Mouse (Mus musculus) left cerebral cortex, postnatal 25 days (tissue): ENCODE measurements around the gene Cfb. TPM values are rescaled to one million over a fixed set of nuclear protein-coding genes. Genes with fewer than 3 reads are reported as not detected.
A peak's percentile ranks its signal among the peaks of the same experiment; 100 is the strongest.

Source experiments
- DNase-seq, 2 experiments: peaks; one replicate each; pipeline ENCODE4 v3.0.0; 2022; ENCODE audit warnings: low spot score in 2 of 2, mixed read lengths in 1 of 2
- intact Hi-C: fragments of 180-260 bp; cut with DNase I; formaldehyde crosslinking; loops from one replicate; pipeline ENCODE4 v1.15.1; 2025
- total RNA-seq, 2 experiments: library from RNA; stranded (reverse); gene quantifications; 2 replicates each; pipeline ENCODE4 v1.2.3; 2021

Gene Cfb
- total RNA-seq, 2 experiments from 2014 or later = 0.30 TPM; not detected in 1

- DNase-seq = no peak
- intact Hi-C loops = loop anchor here (5.0 kb wide), 1 partner anchor 38 kb away; the partner anchor contains the start of genes Nelfe and Skiv2l
Observed at GRCm38 (mm10) chr17:34890074-34890743, 27.9 kb upstream of the Cfb start.

DNA sequence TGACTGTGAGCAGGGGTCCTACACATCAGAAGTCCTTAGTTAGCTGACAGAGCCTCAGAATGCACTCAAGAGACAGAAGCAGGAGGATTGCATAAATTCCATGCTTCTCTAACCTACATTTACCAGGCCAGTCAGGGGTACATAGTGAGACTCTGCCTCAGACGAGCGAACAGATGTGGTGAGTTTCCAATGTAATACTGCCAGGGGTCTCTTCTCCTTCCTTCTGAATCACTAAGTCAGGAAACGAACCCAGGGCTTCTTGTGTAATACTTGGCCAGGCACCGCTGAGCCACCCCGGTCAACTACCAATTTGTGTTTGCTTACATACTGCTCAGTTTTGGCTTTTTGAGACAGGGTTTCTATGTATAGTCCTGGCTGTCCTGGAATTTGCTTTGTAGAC lies 25.6 kb upstream of the Cfb start:
- no peak for DNase-seq
- intact Hi-C loops = no loop called here

GRCm38 (mm10) chr17:34885615-34886014 lies 23.3 kb upstream of the Cfb start:
- DNase-seq = no peak
- intact Hi-C loops = no loop called here

DNA sequence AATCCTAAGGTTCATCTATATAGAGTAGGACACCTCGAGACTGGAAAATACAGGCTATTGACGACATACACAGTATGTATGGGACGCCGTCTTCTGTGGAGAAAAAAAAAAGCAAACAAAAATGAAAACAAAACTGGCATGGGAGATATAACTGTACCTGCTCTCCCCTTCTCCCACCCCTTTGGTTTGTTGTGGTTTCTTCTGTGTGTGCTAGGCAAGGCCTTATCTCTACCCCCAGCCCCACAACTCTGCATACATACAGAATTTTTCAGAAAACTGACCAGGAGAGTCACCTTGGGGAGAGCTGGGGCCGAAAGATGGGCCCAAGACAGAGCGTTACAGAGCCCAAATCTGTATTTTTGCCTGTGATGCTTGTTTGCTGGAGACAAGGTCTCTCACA lies 22.4 kb upstream of the Cfb start:
- intact Hi-C loops = no loop called here
- no peak for DNase-seq

- intact Hi-C loops = no loop called here
- no peak for DNase-seq
Observed at GRCm38 (mm10) chr17:34883332-34883731, 21.0 kb upstream of the Cfb start.

DNA sequence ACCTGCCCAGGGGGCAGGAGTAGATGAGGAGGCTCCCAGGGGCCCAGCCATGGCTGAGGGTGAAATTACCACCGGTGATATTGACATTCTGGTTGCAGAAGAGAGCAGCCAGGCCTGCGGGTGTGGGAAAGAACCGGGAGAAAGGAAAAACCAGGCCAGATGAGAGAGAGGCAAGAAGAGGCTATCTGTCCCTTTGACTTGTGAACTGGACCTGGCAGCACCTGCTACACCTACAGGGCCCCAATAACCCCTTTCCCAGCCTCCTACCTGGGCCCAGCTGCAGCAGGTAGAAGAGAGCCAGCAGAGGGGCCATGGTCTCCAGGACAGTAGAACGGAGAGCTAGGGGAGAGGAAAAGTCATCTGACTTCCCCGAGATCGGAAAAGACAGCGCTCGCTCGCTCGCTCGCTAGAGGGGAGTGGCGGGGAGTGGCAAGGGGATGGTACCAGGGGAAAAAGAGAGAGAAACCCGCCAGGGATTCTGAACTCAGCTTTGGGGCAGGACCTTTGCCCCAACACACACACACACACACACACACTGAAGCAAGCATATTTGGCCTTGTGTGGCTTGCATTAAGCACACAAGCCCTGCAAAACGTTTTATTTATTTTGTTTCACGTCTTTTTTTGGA lies 19.5 kb upstream of the Cfb start, which contains the start of gene Gm20547:
Gene Gm20547 (minus strand): TSS at position 360 of the 628 bp plus-strand sequence.
- intact Hi-C loops = no loop called here
- no peak for DNase-seq

DNA sequence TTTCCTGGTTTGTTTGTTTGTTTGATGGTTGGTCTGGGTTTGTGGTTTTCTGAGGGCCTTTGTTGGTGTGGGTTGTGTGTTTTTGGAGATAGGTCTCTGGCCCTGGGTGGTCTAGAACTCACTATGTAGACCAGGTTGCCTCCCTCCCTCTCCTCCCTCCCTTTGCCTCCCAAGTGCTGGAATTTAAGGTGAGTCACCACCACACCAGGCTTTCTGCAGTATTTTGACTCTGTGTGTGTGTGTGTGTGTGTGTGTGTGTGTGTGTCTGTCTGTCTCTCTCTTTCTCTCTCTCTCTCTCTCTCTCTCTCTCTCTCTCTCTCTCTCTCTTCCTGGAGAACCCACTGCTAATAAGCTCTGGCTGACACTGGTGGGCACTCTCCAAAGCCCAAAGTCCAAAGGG lies 18.8 kb upstream of the Cfb start:
- intact Hi-C loops = no loop called here
- no peak for DNase-seq

DNA sequence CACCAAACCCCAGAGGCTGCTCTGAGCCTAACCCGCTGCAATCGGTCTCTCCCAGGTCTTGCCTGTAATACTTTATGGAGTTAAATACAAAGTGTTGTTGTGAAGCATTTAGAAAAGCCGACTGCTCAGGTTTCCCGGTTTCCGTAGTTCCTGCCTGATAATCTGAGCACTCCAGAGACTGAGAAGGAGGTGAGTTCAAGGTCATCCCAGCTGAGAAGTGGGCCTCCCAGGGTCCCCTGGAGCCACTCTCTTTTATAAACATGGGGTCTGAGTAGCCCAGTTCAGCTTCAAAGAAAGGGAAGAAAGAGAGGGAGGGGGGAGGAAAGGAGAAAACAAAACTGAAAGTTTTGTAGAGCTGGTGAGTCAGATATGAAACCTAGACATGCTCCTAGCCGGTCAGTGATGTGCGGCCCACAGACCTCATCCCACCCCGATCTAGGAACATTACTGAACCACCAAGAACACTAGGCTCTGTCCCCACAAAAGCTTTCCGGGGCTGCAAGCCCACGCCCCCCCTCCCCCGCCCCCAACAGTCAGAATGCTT lies 17.1 kb upstream of the Cfb start, which contains the start of gene Zbtb12:
Gene Zbtb12 (plus strand): TSS at position 148 of the 544 bp plus-strand sequence.
- intact Hi-C loops = no loop called here
- no peak for DNase-seq

DNA sequence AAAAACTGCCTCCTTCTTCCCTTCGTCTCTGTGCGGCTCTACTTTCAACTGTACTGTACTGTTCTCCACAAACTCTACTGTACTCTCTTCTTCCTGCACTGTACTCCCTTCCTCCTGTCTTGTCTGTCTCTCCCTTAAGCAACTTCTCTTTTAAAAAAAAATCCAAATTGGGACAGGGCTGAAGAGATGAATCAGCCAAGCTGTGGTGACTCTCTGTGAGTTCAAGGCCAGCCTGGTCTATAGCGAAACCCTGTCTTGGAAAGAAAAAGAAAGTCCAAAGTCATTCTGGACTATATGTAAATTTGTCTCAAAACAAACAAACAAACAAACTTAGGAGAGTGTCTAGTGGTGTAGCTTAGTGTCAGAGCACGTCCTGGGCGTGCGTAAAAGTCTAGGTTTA lies 12.0 kb upstream of the Cfb start:
- intact Hi-C loops = no loop called here
- DNase-seq = no peak

GRCm38 (mm10) chr17:34865981-34866380 lies 3.7 kb upstream of the Cfb start:
- intact Hi-C loops = no loop called here
- no peak for DNase-seq

DNA sequence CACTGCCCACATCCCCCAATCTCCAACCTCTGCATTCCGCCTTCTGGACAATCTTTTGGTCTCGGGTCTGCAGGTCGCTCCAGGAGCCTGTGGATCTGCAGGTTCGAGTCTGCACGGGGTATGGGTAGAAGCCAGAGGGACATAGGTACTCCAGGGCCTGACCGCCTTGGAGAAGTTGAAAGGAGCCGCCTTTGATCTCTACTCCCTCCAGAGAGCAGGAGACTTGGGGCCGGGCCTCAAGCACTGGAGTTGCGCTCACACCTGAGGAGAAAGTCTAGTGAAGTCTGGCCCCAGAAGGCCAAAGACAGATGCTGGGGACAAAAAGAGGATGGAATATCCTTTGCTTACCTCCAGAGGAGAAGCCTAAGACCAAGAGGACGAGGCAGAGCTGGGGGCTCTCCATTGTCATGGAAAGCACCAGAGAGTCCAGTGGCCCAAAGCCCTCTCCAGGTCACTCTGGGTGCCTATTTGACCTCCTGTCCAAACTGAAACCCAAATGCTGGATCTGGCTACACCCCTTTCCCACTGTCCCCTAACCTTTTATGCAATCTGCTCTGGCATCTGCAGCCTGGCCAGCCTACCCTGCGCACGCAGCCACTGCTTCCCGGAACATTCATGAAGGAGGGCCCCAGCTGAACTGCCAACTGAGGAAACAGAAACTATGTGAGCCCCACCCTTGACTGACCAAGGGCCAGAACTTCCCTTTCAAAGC lies 458 bp downstream of the Cfb start:
- intact Hi-C loops = no loop called here

GRCm38 (mm10) chr17:34860514-34860913 lies 1.8 kb downstream of the Cfb start:
- DNase-seq = no peak

More for the DNA sequence above, 458 bp downstream of the Cfb start:
- DNase-seq = no peak

DNA sequence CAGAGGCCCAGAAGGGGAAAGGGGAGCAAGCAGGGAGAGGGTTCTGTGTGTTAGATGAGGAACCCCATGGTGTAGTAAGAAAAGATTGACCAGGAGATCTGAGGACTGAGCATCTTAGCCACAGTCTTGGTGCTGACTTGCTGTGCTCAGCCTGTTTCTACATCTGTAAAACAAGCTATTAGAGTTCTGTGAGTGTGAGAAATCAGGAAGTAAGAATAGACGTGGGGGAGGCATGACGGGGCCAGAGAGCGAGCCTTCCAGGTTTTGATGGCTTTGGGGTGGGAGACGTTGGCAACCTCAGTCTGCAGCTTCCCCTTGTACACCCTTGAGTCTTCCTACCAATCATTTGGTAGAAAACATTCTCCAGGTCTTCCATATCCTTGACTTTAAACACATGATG lies 3.6 kb downstream of the Cfb start:
- intact Hi-C loops = no loop called here
- no peak for DNase-seq

More at GRCm38 (mm10) chr17:34860514-34860913, 1.8 kb downstream of the Cfb start:
- intact Hi-C loops = no loop called here

- peak in 1 of 2 experiments; percentile 26 for DNase-seq
- intact Hi-C loops = loop anchor here (1.0 to 2.0 kb wide), 2 partner anchors 57 to 91 kb away; no protein-coding TSS in a partner anchor
Observed at GRCm38 (mm10) chr17:34855825-34856224, 6.5 kb downstream of the Cfb start.

DNA sequence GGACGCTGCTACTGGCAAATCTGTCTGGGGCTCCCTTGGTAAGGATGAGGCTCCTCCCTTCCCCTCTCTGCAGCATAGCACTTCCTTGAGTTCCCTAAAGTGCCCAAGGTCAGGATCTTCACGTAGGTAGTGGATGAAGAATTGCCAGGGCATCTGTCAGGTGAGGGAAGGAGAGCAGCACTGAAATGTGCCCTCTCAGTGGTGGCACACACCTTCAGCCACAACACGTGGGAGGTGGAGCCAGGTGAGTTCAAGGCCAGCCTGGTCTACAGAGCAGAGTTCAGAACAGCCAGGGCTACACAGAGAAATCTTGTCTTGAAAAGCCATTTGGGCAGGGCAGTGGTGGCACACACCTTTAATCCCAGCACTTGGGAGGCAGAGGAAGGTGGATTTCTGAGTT lies 7.6 kb downstream of the Cfb start:
- DNase-seq = no peak
- intact Hi-C loops = loop anchor here (1.0 to 5.0 kb wide), 3 partner anchors 38 to 128 kb away; partner anchors contain the start of gene Lsm2

GRCm38 (mm10) chr17:34853511-34853910 lies 8.8 kb downstream of the Cfb start:
- DNase-seq = no peak
- intact Hi-C loops = loop anchor here (5.0 kb wide), 2 partner anchors 39 to 129 kb away; partner anchors contain the start of gene Lsm2

DNA sequence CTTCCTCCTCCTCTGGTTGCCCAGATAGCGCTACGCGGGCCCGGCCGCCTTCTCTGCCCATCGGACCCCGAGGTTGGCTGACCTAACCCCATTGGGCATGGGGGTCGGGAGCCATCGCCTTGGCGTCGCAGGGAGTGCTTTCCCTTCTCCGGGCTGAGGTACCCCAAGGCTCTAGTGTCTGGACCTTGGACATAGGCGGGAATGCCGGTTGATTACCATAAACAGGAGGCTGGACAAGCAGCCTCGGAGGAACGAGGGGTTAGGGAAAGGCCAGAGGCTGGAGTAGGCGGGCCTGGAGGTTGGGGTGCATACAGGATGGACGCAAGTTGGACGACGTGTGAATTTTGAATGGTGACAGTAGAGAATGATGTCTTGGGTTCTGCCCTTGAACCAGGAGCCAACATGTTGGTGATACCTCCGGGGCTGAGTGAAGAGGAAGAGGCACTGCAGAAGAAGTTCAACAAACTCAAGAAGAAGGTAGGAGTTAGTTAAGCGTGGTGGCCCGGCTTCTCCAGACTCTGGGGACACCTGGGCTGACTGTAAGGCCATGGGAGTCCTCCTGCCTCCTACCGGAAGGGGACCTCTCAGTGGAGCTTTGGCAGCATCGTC lies 11.7 kb downstream of the Cfb start:
- intact Hi-C loops = loop anchor here (1.0 to 5.0 kb wide), 3 partner anchors 14 to 132 kb away; partner anchors contain the start of genes Lsm2 and Stk19
- no peak for DNase-seq

DNA sequence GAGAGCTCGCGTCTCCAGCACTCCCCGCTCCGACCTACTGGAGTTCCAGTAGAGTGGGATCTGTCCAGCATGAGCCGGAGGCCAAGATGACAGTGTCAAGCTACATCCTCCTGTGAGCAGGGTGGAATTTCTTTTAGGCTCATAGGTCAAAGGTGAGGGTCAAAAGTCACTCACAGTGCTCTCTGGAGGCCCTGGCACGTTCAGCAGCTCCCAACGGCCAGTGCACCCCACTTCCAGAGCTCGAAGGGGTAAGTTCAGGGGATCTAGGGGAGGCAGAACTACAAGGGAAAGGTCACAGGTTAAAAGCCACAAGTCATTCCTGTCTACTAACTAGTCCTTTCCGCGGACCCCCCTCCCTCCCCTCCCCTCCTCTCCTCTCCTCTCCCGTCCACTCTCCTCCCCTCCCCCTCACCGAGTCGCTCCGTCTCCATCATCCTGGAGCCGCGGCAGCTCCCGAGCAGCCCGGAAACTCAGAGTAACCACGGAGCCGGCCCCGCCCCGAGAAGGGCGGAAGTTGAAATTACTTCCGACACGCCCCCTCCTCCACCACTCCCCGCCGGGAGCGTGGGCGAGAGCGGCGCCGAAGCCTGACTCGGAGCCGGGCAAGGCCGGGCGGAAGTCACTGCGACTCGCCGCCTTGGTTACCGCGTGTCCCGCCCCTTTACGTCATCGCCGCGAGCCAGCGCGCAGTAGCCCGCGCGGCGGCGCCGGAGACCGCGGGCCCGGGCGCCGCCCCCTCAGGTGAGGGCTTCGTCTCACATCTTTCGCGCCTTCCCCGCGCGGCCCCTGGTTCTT lies 12.4 kb downstream of the Cfb start, which contains the start of the genes Skiv2l and Nelfe:
Gene Skiv2l (minus strand): TSS at position 489 of the 795 bp plus-strand sequence.
Gene Nelfe (plus strand): TSS at position 670 of the 795 bp plus-strand sequence.
- peak; percentile 98 for DNase-seq
- intact Hi-C loops = loop anchor here (1.0 to 5.0 kb wide), 3 partner anchors 14 to 132 kb away; partner anchors contain the start of genes Lsm2 and Stk19
